Mouse (Mus musculus): ENCODE measurements around the gene Olfr1411. TPM values are rescaled to one million over a fixed set of nuclear protein-coding genes. Genes with fewer than 3 reads are reported as not detected.

Gene Olfr1411
- polyA plus RNA-seq, 1 experiment: not detected

DNA sequence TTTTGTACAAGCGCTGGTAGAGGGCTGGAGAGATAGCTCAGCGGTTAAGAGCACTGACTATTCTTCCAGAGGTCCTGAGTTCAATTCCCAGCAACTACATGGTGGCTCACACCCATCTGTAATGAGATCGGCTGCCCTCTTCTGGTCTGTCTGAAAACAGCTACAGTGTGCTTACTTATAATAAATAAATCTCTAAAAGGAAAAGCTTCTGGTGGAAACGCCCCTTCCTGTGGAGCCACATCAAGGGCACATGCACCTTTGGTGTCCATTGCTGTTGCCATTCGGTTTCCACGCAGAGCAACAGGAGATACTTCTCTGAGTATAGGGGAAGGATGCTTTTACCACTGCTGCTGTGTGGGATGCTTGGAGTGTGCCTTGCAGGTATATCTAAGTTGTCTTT lies 38.7 kb downstream of the Olfr1411 start:
- Histone ChIP-seq H3K36me3 (ENCODE audit: control insufficient read depth, insufficient read depth) (peaks cover 12% of the 10 kb centered on the region), H3K27me3 (ENCODE audit: control insufficient read depth, insufficient read depth, insufficient read length) (no peaks in the 10 kb centered on the region), H3K4me2 (ENCODE audit: low read depth) (no peak overlapping the region), H3K79me2 (ENCODE audit: control insufficient read depth, insufficient read depth) (no peaks in the 10 kb centered on the region), H3K4me3 (no peak overlapping the region), H3ac (ENCODE audit: control insufficient read depth, insufficient read length) (no peak overlapping the region)
- TF ChIP-seq MAX (IDR thresholded peaks at IDR 0.05; ENCODE audit: low read depth) (no peak), TCF3 (IDR thresholded peaks at IDR 0.05; ENCODE audit: insufficient read length, low read depth) (no peak), REST (IDR thresholded peaks at IDR 0.05; ENCODE audit: insufficient read depth, insufficient read length) (no peak), SRF (IDR thresholded peaks at IDR 0.05; ENCODE audit: control insufficient read depth, insufficient read length, low read depth) (no peak), MYOG (IDR thresholded peaks at IDR 0.05; ENCODE audit: control insufficient read depth in 1 of 3, insufficient read depth in 1 of 3, insufficient read length in 2 of 3, low read depth in 2 of 3) (no peak), E2F4 (IDR thresholded peaks at IDR 0.05; ENCODE audit: insufficient read depth) (no peak), TCF12 (IDR thresholded peaks at IDR 0.05; ENCODE audit: insufficient read depth, poor library complexity, severe bottlenecking) (no peak), USF1 (IDR thresholded peaks at IDR 0.05; ENCODE audit: low read depth) (no peak), CEBPB (IDR thresholded peaks at IDR 0.05; ENCODE audit: insufficient read depth, poor library complexity, severe bottlenecking) (no peak), POLR2AphosphoS2 (IDR thresholded peaks at IDR 0.05; ENCODE audit: insufficient read length, low read depth) (no peak), MYOD1 (IDR thresholded peaks at IDR 0.05; ENCODE audit: control insufficient read depth in 1 of 3, insufficient read length in 2 of 3, low read depth in 2 of 3) (no peak), POLR2A (IDR thresholded peaks at IDR 0.05; ENCODE audit: insufficient read length, low read depth) (no peak)

DNA sequence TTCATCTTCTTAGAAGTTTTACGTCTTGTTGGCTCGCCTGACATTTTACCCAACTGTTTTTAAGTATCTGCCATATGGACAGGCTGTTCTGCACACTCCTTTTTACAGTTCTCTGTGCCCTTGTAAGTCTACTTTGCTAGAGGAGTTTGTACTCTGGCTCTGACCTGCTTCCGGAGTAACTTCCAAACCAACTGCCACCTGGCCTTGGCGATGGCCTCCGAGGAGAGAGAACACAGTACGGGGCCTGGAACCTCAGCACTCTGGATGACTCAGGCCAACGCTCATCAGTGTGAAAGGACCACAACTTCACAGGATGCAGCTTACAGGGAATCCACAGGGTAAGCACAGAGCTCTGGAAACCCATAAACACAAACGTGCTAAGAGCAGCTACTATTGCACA lies 39.5 kb downstream of the Olfr1411 start:
- Histone ChIP-seq H3K36me3 (ENCODE audit: control insufficient read depth, insufficient read depth) (peaks cover 19% of the 10 kb centered on the region), H3ac (ENCODE audit: control insufficient read depth, insufficient read length) (no peak overlapping the region), H3K4me2 (ENCODE audit: low read depth) (no peak overlapping the region), H3K4me3 (no peak overlapping the region), H3K79me2 (ENCODE audit: control insufficient read depth, insufficient read depth) (no peaks in the 10 kb centered on the region), H3K27me3 (ENCODE audit: control insufficient read depth, insufficient read depth, insufficient read length) (no peaks in the 10 kb centered on the region)
- no peak for TF ChIP-seq TCF3 (IDR thresholded peaks at IDR 0.05; ENCODE audit: insufficient read length, low read depth)
- no peak for TF ChIP-seq CEBPB (IDR thresholded peaks at IDR 0.05; ENCODE audit: insufficient read depth, poor library complexity, severe bottlenecking)
- TF ChIP-seq SRF (IDR thresholded peaks at IDR 0.05; ENCODE audit: control insufficient read depth, insufficient read length, low read depth): no peak
- no peak for TF ChIP-seq MAX (IDR thresholded peaks at IDR 0.05; ENCODE audit: low read depth)
- no peak for TF ChIP-seq MYOD1 (IDR thresholded peaks at IDR 0.05; ENCODE audit: control insufficient read depth in 1 of 3, insufficient read length in 2 of 3, low read depth in 2 of 3)
- no peak for TF ChIP-seq POLR2AphosphoS2 (IDR thresholded peaks at IDR 0.05; ENCODE audit: insufficient read length, low read depth)
- TF ChIP-seq POLR2A (IDR thresholded peaks at IDR 0.05; ENCODE audit: insufficient read length, low read depth): no peak
- no peak for TF ChIP-seq USF1 (IDR thresholded peaks at IDR 0.05; ENCODE audit: low read depth)
- no peak for TF ChIP-seq REST (IDR thresholded peaks at IDR 0.05; ENCODE audit: insufficient read depth, insufficient read length)
- no peak for TF ChIP-seq TCF12 (IDR thresholded peaks at IDR 0.05; ENCODE audit: insufficient read depth, poor library complexity, severe bottlenecking)
- TF ChIP-seq MYOG (IDR thresholded peaks at IDR 0.05; ENCODE audit: control insufficient read depth in 1 of 3, insufficient read depth in 1 of 3, insufficient read length in 2 of 3, low read depth in 2 of 3): no peak
- TF ChIP-seq E2F4 (IDR thresholded peaks at IDR 0.05; ENCODE audit: insufficient read depth): no peak

DNA sequence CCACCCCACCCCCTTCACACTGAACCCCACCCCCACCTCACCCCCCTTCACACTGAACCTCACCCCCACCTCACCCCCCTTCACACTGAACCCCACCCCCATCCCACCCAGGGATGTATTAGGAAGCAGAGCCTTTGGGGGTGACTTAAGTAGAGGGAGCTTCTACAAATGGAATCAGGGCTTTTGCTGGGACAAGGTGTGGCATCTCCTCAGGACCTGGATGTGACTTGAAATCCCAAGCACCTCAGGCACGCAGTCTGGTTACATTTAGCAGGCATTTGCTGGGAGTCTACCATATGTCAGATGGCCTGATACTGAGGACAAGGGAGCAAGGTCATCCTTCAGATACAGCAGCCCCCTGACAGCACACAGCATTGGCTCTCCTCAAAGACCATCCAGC lies 40.4 kb downstream of the Olfr1411 start:
- Histone ChIP-seq H3ac (ENCODE audit: control insufficient read depth, insufficient read length) (no peak overlapping the region), H3K4me2 (ENCODE audit: low read depth) (no peak overlapping the region), H3K36me3 (ENCODE audit: control insufficient read depth, insufficient read depth) (peaks cover 23% of the 10 kb centered on the region), H3K4me3 (no peak overlapping the region), H3K79me2 (ENCODE audit: control insufficient read depth, insufficient read depth) (peaks cover 1% of the 10 kb centered on the region), H3K27me3 (ENCODE audit: control insufficient read depth, insufficient read depth, insufficient read length) (no peaks in the 10 kb centered on the region)
- TF ChIP-seq POLR2AphosphoS2 (IDR thresholded peaks at IDR 0.05; ENCODE audit: insufficient read length, low read depth): no peak
- TF ChIP-seq MYOG (IDR thresholded peaks at IDR 0.05; ENCODE audit: control insufficient read depth in 1 of 3, insufficient read depth in 1 of 3, insufficient read length in 2 of 3, low read depth in 2 of 3): no peak
- TF ChIP-seq E2F4 (IDR thresholded peaks at IDR 0.05; ENCODE audit: insufficient read depth): no peak
- no peak for TF ChIP-seq MAX (IDR thresholded peaks at IDR 0.05; ENCODE audit: low read depth)
- TF ChIP-seq TCF12 (IDR thresholded peaks at IDR 0.05; ENCODE audit: insufficient read depth, poor library complexity, severe bottlenecking): no peak
- TF ChIP-seq MYOD1 (IDR thresholded peaks at IDR 0.05; ENCODE audit: control insufficient read depth in 1 of 3, insufficient read length in 2 of 3, low read depth in 2 of 3): no peak
- TF ChIP-seq REST (IDR thresholded peaks at IDR 0.05; ENCODE audit: insufficient read depth, insufficient read length): no peak
- no peak for TF ChIP-seq TCF3 (IDR thresholded peaks at IDR 0.05; ENCODE audit: insufficient read length, low read depth)
- no peak for TF ChIP-seq SRF (IDR thresholded peaks at IDR 0.05; ENCODE audit: control insufficient read depth, insufficient read length, low read depth)
- TF ChIP-seq CEBPB (IDR thresholded peaks at IDR 0.05; ENCODE audit: insufficient read depth, poor library complexity, severe bottlenecking): no peak
- TF ChIP-seq POLR2A (IDR thresholded peaks at IDR 0.05; ENCODE audit: insufficient read length, low read depth): no peak
- no peak for TF ChIP-seq USF1 (IDR thresholded peaks at IDR 0.05; ENCODE audit: low read depth)

DNA sequence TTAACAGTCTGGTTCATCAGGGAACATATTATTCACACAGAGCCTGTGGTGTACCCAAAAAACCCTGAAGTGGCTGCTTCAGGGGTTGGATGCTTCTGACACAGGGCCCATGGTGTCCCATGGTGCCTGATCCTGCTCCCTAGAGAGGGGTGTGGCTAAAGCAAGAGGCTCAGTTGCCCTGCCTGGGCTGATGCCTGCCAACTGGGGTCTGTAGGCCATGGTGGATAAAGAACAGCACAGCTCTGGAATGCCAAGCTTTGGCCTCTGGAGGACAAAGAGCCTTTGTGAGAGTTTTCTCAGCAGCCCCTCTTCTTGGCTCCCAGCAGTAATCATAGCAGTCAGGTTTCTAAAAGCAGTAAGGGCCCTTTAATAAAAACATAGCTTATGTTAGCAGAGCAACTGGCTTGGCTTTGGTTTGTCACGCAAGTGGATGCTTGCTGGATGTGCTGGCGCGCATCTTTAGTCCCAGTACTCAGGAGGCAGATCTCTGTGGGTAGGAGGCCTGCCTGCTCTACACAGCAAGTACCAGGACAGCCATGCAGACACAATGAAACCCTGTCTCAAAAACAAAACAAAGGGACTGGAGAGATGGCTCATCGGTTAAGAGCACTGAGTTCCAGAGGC lies 40.9 kb downstream of the Olfr1411 start:
- H3K79me2 ChIP-seq (ENCODE audit: control insufficient read depth, insufficient read depth): peaks cover 6% of the 10 kb centered on the region
- TF ChIP-seq POLR2AphosphoS2 (IDR thresholded peaks at IDR 0.05; ENCODE audit: insufficient read length, low read depth): no peak
- H3K4me2 ChIP-seq (ENCODE audit: low read depth): no peak overlapping the region
- no peaks in the 10 kb centered on the region for H3K27me3 ChIP-seq (ENCODE audit: control insufficient read depth, insufficient read depth, insufficient read length)
- no peak overlapping the region for H3ac ChIP-seq (ENCODE audit: control insufficient read depth, insufficient read length)
- H3K4me3 ChIP-seq: no peak overlapping the region
- H3K36me3 ChIP-seq (ENCODE audit: control insufficient read depth, insufficient read depth): peaks cover 23% of the 10 kb centered on the region

DNA sequence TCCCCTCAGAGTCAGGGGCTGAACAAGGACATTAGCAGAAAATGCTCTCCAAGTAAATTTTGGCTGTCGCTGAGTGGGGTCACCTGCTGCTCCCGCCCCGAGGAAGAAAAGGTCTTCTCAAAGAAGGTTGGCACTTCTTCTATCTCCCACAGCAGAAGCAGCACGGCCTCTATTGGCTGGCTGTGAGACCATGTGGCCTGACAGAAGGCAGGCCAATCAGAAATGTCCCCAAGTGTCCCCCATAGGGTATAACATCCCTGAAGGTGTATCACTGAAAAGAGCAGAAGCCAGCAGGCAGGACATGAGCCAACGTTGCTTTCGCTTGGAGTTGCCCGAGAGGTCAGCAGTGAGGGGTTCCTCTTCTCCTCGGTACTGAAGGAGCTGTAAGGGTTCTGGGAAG lies 41.8 kb downstream of the Olfr1411 start:
- peaks cover 16% of the 10 kb centered on the region for H3K79me2 ChIP-seq (ENCODE audit: control insufficient read depth, insufficient read depth)
- H3K4me2 ChIP-seq (ENCODE audit: low read depth): no peak overlapping the region
- H3K36me3 ChIP-seq (ENCODE audit: control insufficient read depth, insufficient read depth): peaks cover 23% of the 10 kb centered on the region
- no peak overlapping the region for H3ac ChIP-seq (ENCODE audit: control insufficient read depth, insufficient read length)
- H3K27me3 ChIP-seq (ENCODE audit: control insufficient read depth, insufficient read depth, insufficient read length): no peaks in the 10 kb centered on the region
- no peak overlapping the region for H3K4me3 ChIP-seq
- TF ChIP-seq SRF (IDR thresholded peaks at IDR 0.05; ENCODE audit: control insufficient read depth, insufficient read length, low read depth) (no peak), POLR2AphosphoS2 (IDR thresholded peaks at IDR 0.05; ENCODE audit: insufficient read length, low read depth) (no peak), MAX (IDR thresholded peaks at IDR 0.05; ENCODE audit: low read depth) (no peak), MYOG (IDR thresholded peaks at IDR 0.05; ENCODE audit: control insufficient read depth in 1 of 3, insufficient read depth in 1 of 3, insufficient read length in 2 of 3, low read depth in 2 of 3) (no peak), CEBPB (IDR thresholded peaks at IDR 0.05; ENCODE audit: insufficient read depth, poor library complexity, severe bottlenecking) (no peak), TCF12 (IDR thresholded peaks at IDR 0.05; ENCODE audit: insufficient read depth, poor library complexity, severe bottlenecking) (no peak), REST (IDR thresholded peaks at IDR 0.05; ENCODE audit: insufficient read depth, insufficient read length) (no peak), USF1 (IDR thresholded peaks at IDR 0.05; ENCODE audit: low read depth) (no peak)

Data from myocyte (in vitro differentiated cells).